Mouse (Mus musculus): ENCODE measurements around the gene Myef2.

Myef2 gene

GRCm38 (mm10) chr2:125067373-125067772 is 56.1 kb downstream of the Myef2 start:
- DNase-seq, result no peak

DNA sequence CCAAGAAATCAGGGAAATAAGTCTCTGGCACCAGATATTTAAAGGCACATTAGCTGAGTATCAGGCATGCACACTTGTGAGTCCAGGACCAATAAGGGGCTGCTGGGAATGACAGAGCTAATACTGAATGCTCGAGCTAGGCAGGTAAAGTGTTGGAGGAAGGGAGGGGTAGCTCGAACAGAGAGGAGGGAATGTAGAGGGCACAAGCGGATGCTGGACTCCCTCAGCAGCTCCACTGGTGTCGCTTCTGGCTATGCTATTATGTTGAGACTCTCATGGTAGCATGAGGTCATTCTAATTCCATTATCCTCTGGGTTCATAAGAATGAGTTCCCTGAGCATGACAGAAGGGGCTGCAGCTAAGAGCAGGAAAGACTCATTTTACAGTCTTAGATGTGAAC is 60.5 kb downstream of the Myef2 start:
- no peak for DNase-seq

- no peak for DNase-seq
Observed at GRCm38 (mm10) chr2:125061451-125061850, 62.0 kb downstream of the Myef2 start.

DNA sequence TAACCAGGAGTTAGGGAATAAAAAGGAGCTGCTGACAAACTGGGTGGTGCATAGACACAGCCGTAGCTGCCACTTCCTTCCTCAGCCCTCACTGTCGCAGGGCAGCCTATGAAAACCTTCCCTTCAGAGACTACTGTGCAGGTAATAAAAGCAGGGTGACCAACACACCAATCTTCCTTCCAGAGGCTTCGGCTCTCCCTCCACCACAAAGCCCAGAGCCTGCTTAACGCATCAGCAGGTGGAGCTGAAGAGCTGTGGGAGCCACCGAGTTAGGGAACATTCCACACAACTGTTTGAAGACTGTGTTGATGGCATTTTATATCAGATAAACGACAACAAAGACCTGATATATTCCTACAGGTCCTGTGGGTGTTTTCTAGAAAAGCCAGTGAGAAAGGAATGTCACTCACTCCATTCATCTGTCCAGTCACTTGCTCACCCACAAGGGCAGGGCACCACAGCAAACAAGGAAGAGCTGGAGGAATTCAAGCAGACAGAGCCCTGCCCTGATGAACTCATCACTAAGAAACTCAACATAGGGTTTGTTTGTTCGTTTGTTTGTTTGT is 66.1 kb downstream of the Myef2 start:
- no peak for DNase-seq

DNA sequence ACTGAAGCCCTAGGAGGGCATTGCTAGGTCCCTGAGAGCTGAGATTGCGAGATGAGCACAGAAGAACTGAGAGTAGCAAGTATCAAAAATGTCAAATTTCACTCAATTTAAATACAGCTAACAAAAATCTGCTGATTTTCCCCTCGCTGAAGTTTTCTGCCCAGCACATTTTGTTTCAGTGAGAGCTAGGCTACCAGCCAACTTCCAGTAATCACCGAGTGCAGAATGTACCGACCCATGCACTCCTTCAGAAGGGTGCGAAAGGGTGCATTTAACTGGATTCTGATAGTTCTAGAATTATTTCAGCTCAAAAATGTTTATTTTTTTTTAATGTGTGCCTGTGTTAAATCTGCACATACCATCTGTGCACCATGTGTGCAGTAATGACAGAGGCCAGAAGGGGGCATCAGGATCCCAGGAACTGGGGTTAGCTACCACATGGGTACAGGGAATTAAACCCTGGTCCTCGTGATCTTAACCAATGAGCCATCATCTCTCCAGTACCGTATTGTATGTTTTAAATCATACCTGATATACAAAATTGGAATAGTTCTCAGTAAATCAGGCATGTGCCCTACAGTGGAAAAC is 68.1 kb downstream of the Myef2 start:
- no peak for DNase-seq
